Mouse (Mus musculus) right cerebral cortex, postnatal 36 days (tissue): ENCODE data around the gene Katna1.
A peak's percentile ranks its signal among the peaks of the same experiment; 100 is the strongest.

Experiments used
- DNase-seq, 2 experiments: peaks; one replicate each; pipeline ENCODE4 v3.0.0; 2022; ENCODE audit warnings: low spot score in 2 of 2, mixed read lengths in 1 of 2

Gene Katna1

GRCm38 (mm10) chr10:7779751-7780237, 54.0 kb downstream of the Katna1 start:
- DNase-seq, result no peak

GRCm38 (mm10) chr10:7780238-7781176, 54.7 kb downstream of the Katna1 start:
- peak; percentile 75 to 77 for DNase-seq

- no peak for DNase-seq
Observed at GRCm38 (mm10) chr10:7781214-7781613, 55.4 kb downstream of the Katna1 start.

GRCm38 (mm10) chr10:7787319-7787718, 61.5 kb downstream of the Katna1 start:
- no peak for DNase-seq

GRCm38 (mm10) chr10:7792254-7792750, 66.5 kb downstream of the Katna1 start:
- no peak for DNase-seq

- DNase-seq, result peak; percentile 84 to 85
Observed at GRCm38 (mm10) chr10:7792751-7793385, 67.1 kb downstream of the Katna1 start, which contains the start of the genes Ginm1 and Ppil4. Ginm1 (minus strand) TSS chr10:7792824. Ppil4 (plus strand) TSS chr10:7792891.

GRCm38 (mm10) chr10:7801258-7801657, 75.5 kb downstream of the Katna1 start:
- no peak for DNase-seq

- DNase-seq, result no peak
Observed at GRCm38 (mm10) chr10:7802519-7803140, 76.8 kb downstream of the Katna1 start.

GRCm38 (mm10) chr10:7809937-7810336, 84.1 kb downstream of the Katna1 start:
- no peak for DNase-seq
